Mouse (Mus musculus): Measurements from ENCODE around the gene Fgfr2.

Fgfr2 gene

GRCm38 (mm10) chr7:131687324-131687723 lies 1435.8 kb downstream of the Fgfr2 start:
- DNase-seq (ENCODE audit: low read depth): no peak

DNA sequence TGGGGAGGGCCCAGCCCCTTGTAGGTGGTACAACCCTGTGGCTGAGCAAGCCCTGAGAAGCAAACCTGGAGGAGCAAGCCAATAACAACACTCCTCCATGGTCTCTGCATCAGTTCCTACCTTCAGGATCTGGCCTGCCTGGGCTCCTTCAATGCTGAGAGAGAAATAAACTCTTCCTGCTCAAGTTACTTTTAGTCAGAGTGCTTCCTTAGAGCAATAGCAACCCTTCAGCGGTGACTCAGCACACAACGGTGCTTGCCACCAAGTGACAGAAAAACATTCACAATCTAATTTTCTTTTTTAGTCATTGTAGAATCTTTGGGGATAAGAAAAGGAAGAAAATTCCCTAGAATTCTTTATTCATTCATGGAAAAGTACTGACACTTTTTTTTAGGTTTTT lies 1446.0 kb downstream of the Fgfr2 start:
- DNase-seq (ENCODE audit: low read depth): no peak

- DNase-seq (ENCODE audit: low read depth): no peak
Measured at GRCm38 (mm10) chr7:131670586-131670985, 1452.6 kb downstream of the Fgfr2 start.

GRCm38 (mm10) chr7:131669326-131669725 lies 1453.8 kb downstream of the Fgfr2 start:
- DNase-seq (ENCODE audit: low read depth): no peak

DNA sequence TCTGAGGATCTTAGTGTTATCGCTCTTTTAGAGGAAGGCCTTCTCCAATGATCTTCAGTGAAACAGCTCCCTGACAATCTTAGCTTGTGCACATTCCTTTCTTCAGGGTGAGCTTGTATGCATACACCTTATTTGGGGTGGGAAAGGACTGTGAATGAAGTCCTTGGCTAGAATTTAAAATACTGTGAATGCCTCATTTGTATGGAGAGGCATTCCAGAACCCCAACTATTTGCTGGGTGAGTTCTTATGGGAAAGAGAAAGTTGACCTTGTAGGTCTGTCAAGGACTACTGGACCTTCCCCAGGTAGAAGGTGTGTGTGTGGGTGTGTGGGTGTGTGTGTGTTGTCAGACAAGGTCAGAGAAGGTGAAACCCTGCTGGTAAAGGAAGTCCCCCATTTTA lies 1462.4 kb downstream of the Fgfr2 start:
- no peak for DNase-seq (ENCODE audit: low read depth)

GRCm38 (mm10) chr7:131656017-131656416 lies 1467.1 kb downstream of the Fgfr2 start:
- no peak for DNase-seq (ENCODE audit: low read depth)

DNA sequence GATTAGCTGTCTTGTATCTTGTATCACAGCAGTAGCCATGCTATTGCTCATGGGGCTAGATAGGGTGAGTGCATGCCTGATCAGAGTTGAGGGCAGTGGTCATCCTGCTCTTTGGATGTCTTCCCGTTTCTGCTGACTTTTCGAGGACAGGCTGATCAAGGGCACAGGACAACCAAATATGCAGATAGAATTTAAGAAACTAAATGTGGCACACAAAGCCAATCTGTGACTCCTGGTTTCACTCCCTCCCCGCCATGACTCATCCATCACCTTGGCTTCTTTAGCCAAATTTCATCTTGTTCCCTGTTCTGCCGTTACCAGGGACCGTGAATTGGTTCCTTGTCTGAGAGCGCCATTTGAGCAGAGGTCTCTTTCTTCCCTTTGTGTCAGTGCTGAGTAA lies 1469.7 kb downstream of the Fgfr2 start:
- DNase-seq (ENCODE audit: low read depth): no peak

- DNase-seq (ENCODE audit: low read depth): no peak
Measured at GRCm38 (mm10) chr7:131651921-131652694, 1471.0 kb downstream of the Fgfr2 start.

DNA sequence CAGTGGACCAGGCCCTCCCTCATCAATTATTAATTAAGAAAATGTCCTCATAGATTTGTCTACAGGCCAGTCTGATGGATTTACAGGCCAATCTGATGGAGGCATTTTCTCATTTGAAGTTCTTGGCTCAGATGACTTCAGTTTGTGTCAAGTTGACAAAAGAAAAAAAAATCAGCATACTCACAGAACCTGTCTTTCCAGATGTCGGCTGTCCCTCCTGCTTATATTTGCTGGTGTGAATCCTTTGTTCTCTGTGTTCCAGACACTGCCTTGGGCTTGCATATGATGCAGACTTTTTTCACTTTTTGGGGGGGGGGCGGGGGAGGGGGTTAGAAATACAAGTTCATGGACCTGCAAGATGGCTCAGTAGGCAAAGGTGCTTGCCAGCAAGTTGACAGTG lies 1472.9 kb downstream of the Fgfr2 start:
- no peak for DNase-seq (ENCODE audit: low read depth)

DNA sequence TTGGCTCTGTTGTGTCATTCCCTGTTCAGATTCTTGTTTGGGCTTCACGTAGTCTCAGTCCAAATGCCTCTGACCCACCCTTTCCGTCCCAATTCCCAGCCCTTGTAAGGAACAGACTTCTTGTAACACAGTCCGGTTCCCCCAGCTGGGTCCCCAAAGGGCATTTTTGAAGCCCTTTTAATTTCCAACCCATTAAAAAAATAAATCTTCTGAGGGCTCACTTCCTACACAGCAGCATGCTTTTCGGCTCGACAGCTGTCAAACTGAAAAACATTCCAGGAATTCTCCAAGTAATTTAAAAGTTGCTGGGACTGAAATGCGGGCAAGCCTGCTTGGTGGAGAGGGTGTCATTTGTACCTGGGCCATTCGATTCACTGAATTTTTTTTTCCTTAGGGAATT lies 1474.9 kb downstream of the Fgfr2 start:
- DNase-seq (ENCODE audit: low read depth): no peak

- no peak for DNase-seq (ENCODE audit: low read depth)
Measured at GRCm38 (mm10) chr7:131647583-131647982, 1475.6 kb downstream of the Fgfr2 start.

DNA sequence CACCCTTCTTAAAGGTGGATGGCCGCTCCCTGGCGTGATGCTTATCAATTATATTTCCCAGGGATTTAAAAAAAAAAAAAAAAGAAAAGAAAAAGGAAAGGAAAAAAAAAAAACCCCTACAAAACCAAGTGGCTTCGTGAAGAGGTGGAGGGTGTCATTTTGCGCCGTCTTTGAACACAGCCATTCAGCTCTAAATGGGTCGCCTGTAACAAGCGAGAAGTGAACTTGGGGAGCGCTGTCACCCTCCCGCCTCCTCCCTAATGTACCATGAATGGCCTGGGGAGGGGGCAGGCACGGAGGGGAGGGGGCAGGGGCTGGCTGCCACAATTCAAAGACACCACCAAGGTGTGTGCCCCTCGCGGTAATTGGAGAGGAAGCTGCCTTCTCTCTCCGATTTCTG lies 1478.6 kb downstream of the Fgfr2 start:
- DNase-seq (ENCODE audit: low read depth): no peak

GRCm38 (mm10) chr7:131644051-131644450 lies 1479.1 kb downstream of the Fgfr2 start:
- no peak for DNase-seq (ENCODE audit: low read depth)

DNA sequence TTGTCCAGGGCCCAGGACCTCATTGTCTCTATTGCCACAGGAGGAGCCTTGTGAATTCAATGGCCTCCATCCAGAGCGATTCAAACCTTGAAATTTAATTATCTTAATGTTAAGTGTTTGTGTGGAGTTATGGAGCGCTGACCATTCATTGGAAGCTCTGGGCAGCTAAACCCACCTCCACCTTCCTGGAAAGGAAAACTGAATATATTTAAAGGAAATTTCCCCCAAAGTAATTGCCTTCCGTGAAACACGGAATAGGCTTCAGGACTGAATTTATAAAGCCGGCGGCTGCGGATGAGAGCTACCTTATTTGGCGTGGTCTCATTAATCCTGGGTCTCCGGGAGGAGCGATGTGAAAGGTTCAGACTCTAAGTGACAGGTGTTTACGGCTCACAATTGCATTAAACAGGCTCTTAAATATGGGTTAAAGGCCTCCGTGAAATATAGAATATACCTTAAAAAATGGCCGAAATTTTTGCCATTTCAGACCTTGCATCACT lies 1479.8 kb downstream of the Fgfr2 start:
- no peak for DNase-seq (ENCODE audit: low read depth)

DNA sequence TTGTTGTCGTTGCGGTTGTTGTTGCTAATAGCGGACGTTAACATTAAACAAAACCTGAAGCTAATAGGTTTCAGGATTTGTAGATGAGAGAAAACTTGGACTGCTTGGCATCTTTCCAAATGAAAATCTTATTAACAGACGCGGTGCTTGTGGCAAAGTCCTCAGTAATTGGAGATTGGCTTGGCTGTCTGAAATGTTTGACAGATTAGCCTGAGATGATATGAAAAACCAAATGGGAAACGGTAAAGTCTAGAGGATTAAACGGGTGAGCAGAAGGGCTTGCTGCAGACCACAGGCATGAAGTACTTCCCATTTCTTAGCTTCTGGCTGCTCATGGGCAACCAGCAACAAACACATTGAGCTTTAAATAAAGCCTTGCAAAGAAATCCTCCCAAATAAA lies 1493.6 kb downstream of the Fgfr2 start:
- no peak for DNase-seq (ENCODE audit: low read depth)

DNA sequence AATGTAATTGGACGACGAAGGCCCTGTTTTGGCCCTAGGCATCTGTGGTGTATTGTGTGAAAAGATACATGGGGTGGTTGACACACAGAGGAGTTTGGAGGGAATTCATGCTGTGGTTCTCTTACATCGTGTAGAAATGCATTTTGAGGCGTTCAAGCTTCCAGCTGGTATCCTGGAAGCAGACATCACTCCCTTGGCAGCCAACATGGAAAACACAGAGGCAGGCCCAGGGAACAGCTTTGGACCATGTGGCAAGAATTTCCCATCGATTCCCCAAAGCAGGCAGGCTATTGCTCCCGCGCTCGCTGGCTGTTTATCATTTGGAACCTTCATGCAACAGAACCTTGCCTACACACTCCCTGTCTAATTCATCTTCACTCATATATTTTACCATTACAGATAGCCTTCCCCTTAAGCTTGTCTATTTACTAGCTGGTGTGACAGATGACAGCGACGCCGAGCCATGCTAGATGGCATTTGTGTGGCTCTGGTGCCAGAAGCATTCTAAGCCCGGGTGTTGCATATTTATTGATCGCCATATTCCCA lies 1494.2 kb downstream of the Fgfr2 start:
- no peak for DNase-seq (ENCODE audit: low read depth)

- DNase-seq (ENCODE audit: low read depth): no peak
Measured at GRCm38 (mm10) chr7:131628356-131628755, 1494.8 kb downstream of the Fgfr2 start.

DNA sequence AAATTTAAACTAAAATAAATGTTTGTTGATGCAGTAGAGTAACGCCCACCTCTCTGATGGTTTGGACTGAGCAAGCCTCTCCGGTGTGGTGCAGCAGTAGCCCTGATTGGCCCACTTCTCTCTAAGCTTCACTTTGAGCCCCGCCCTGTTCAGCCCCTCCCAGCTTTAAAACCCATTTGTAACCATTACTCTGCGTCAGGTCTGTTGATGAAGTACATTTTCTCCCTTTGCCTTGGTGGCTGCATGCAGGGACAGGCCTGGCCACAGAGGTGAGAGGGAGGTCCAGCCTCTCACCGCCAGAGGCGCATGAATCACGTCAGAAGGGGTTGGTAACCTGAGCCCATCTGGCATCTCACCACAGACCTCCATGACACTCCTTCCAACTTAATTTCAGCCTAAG lies 1513.5 kb downstream of the Fgfr2 start:
- DNase-seq (ENCODE audit: low read depth): no peak

GRCm38 (mm10) chr7:131608049-131608448 lies 1515.1 kb downstream of the Fgfr2 start:
- DNase-seq (ENCODE audit: low read depth): no peak

DNA sequence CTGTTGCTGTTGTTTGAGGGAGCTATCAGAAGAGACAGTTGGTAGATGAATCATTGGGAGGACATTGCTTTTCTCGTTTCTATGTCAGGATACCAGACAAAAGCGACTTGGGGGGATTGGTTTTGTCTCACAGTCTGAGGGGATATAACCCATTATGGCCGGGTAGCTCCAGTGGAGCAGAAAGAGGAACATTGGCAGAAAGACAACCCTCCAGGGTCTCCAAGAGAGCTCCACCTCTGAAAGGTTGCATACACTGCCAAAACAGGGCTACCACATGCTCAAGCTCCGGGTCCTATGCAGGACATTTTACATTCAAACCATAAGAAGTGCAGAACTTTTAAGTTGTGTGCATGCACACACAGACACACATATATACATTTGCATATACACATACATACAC lies 1517.7 kb downstream of the Fgfr2 start:
- no peak for DNase-seq (ENCODE audit: low read depth)

DNA sequence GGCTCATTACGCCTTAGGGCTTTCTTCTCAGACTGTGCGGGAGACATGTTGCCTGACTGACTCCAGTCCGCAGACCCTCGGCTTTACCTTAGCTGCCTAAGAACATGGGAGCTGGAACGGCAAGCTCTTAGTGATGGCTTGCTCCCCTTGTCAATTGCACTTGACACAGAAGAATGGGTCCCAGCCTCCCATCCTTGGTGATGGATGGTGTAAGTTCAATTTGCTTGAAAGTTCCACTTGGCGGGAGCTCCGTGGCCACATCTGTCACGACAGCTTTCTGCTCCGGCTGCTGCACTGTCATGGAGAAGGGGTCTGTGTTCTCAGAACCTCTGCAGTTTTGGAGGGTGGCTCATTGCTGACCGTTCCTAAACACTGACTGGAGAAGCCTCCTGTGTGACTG lies 1518.2 kb downstream of the Fgfr2 start:
- no peak for DNase-seq (ENCODE audit: low read depth)

DNA sequence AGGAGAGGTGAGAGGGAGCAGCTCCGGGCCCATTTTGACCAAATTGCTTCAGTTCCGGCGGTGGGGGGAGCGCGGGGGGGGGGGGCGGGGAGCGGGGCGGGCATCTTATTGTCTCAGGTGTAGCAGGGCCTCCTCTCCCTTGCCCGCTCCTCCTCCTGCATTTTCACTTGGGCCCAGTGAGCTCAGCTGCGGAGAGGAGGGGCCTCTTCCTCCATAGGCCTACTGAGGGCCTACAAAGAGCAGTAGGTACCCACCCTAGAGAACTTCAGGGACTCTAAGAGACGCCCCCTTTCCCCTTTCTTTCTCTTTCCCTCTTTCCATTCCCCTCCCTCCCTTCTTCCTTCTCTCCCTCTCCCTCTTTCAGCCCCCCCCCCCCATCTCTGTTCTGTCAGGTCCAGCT lies 1520.0 kb downstream of the Fgfr2 start:
- DNase-seq (ENCODE audit: low read depth): no peak

DNA sequence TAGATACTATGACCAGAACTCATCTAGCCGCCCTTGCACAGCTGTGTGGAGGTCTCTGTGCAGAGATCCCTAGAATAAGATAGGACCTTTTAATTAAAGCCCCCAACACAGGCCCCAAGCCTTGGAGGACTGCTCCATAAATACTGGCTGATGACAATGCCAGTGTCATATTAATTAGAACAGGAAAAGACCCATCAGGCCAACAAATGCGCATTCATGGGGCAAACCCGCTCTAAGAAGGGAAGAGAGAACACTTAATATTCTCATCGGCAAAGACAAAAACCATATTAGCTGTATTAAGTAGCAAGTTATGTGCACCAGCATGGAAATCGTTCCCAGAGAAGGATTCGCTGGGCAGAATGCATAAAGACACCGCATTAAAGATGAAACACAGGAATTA lies 1521.0 kb downstream of the Fgfr2 start:
- no peak for DNase-seq (ENCODE audit: low read depth)

DNA sequence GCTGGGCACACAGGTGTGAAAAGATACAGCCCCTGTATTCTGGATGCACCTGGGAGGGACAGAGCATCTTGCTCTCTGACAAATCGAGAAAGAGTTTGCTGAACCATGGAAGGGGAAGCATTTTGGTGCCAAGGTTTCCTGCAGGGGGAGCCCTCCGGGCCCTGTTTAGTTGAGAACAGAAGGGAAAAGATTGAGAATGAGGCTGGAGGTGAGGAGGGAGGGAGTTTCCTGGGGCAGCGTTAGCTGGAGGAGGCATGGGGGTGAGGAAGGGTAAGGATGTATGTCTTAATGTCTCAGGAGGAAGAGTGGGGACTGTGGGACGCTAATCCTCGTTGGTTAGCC lies 1524.7 kb downstream of the Fgfr2 start:
- DNase-seq (ENCODE audit: low read depth): no peak
